Mouse (Mus musculus) layer of hippocampus, adult 2 months (tissue): ENCODE data around the gene Rpl19. TPM values are rescaled to one million over a fixed set of nuclear protein-coding genes. Genes with fewer than 3 reads are reported as not detected.

ENCODE experiments used
- DNase-seq, 2 experiments: peaks; one replicate each; pipeline ENCODE4 v3.0.0; 2022; ENCODE audit warnings: low spot score in 2 of 2
- H3K27ac ChIP-seq: fragments of 200-600 bp; 2 replicates; pipeline ENCODE4 v1.8.1; 2022
- H3K4me3 ChIP-seq: fragments of 200-600 bp; 2 replicates; pipeline ENCODE4 v1.8.1; 2022; ENCODE audit warnings: mild to moderate bottlenecking
- CTCF ChIP-seq: fragments of 200-600 bp; conservative IDR thresholded peaks from 2 replicates; pipeline ENCODE4 v1.8.1; 2022; ENCODE audit warnings: antibody characterized with exemption, mild to moderate bottlenecking, moderate library complexity
- total RNA-seq, 2 experiments: library from RNA; stranded (reverse); gene quantifications; 2 replicates each; pipeline ENCODE4 v1.2.3; 2021

Gene Rpl19
- total RNA-seq, 2 experiments from 2014 or later = 615 to 621 TPM

- H3K27ac ChIP-seq = peak overlapping the region; percentile 96
- no peak for TF ChIP-seq CTCF
- no peak for DNase-seq
- H3K4me3 ChIP-seq = peak overlapping the region; percentile 99
Observed at GRCm38 (mm10) chr11:98021118-98021517, 5.4 kb upstream of the Rpl19 start.

- Histone ChIP-seq H3K4me3 (peak overlapping the region; percentile 99), H3K27ac (peak overlapping the region; percentile 96)
- DNase-seq = peak; percentile 55 to 63
- no peak for TF ChIP-seq CTCF
Observed at GRCm38 (mm10) chr11:98021565-98022252, 4.8 kb upstream of the Rpl19 start.

DNA sequence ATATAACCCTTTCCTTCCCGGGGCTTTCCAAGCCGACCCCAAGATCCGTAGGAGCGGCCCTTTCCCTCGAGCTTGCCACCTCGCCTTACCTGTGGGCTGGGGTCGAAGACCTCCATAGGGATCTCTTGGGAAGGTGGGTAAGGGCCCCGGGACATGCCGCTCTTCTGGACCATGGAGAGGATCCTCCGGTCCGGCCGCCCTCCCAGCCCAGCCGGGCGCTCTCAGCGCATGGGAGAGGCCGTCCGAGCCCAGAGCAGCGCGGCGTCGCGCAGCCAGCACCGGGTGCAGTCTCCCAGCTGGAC lies 4.3 kb upstream of the Rpl19 start:
- H3K27ac ChIP-seq = peak overlapping the region; percentile 96
- DNase-seq = no peak
- peak overlapping the region; percentile 99 for H3K4me3 ChIP-seq
- no peak for TF ChIP-seq CTCF

DNA sequence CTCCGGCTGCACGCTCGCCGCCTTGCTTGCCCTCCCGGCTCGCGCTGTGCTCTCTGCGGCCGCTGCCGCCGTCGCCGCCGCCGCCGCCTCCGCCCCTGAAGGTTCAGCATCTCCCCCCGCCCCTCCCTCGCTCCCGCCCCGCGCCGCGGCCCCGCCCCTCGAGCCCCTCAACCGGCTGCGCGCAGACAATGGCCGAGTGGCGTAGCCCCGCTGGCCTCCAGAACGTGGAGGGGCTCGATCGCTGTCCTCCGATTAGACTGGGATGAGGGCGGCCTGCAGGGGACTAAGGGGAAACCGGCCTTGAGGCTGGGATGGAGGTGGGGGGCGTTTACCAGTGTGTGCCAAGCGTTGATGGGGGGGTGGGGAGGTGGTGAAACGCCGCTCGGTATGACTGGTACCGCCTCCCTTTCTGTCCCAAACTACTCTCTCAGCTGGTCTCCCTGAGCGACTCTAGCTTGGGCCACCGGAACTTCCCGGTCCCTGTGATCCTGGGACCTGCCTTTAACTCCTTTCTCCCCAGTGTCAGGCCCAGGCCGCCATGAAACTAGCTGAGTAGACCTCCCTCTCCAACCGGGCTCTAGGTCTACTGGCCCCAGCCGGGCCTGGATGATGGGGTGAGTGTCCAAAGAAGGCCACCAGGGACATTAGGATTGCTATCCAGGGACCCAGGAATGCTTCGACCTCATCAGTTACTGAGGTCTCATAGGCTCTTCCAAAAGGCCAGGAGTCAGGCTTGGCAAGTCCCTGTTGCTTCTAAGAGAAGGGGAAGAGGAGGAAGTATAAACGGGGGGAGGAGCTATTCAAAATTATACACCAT lies 3.7 kb upstream of the Rpl19 start, which contains the start of gene Cacnb1:
TSS of gene Cacnb1 (minus strand) at position 480 of the 817 bp plus-strand sequence.
- peak in 1 of 2 experiments; percentile 59 for DNase-seq
- TF ChIP-seq CTCF = no peak; the same call in 1 of the 2 replicates

DNA sequence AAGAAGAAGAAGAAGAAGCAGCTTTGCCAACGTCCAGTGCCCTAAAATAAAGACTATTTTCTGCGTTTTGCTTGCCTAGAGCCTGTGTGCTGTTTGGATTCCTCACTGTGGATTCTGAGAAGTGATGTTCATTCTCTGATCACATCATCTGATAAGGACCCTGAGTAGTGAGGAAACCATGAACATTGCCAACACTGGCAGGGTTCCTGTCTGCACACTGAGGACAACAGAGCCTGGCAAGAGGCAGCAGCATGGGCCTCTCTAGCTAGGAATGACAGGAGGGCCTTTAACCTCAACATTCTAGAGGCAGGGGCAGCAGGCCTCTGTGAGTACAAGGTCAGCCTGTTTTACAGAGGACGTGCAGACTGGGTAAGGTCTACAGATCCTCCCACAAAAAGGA lies 2.0 kb upstream of the Rpl19 start:
- no peak for DNase-seq
- H3K27ac ChIP-seq = no peak overlapping the region
- no peak overlapping the region for H3K4me3 ChIP-seq
- TF ChIP-seq CTCF = no peak

More for the DNA sequence above, 3.7 kb upstream of the Rpl19 start, which contains the start of gene Cacnb1:
- peak within 1 kb of the TSS; percentile 99 for H3K4me3 ChIP-seq
- peak within 1 kb of the TSS; percentile 96 for H3K27ac ChIP-seq

- Histone ChIP-seq H3K4me3 (peak overlapping the region; percentile 83), H3K27ac (peak overlapping the region; percentile 99)
- no peak for DNase-seq
- TF ChIP-seq CTCF = no peak
Observed at GRCm38 (mm10) chr11:98026248-98026569, 301 bp upstream of the Rpl19 start.

DNA sequence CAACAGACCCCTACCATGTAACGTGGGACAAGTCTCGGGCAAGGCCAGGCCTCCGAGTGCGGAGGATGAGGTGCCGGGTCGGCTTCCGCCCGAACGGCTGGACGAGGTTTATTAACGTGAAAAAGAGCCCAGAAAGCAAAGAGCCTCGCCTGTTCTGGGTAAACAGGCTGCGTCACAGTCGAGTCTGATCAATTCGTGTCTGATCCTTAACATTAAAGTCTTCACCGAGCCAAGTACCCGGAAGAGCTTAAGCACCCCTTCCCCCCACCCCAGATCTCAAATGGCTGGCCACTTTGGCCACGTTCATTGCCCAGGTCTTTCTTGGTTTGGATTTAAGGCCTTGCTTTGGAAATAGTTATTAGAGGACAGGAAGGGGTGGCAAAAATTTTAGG lies 783 bp downstream of the Rpl19 start:
- Histone ChIP-seq H3K27ac (peak overlapping the region; percentile 99), H3K4me3 (peak overlapping the region; percentile 83)
- no peak for TF ChIP-seq CTCF
- no peak for DNase-seq

DNA sequence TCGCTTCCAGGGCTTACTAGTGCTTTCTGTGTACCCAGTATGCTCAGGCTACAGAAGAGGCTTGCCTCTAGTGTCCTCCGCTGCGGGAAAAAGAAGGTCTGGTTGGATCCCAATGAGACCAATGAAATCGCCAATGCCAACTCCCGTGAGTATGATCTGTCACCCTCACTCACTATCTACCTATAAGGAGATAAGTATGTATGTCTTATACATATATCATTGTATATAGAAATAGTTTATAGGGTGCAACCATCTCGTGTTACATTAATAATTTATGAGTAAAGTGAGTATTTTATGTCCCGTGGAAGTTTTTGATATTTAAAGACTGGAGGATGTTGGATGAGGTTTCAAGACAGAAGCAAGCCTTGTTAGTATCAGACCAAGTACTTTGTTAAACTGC lies 1.3 kb downstream of the Rpl19 start:
- no peak for DNase-seq
- Histone ChIP-seq H3K27ac (peak overlapping the region; percentile 99), H3K4me3 (peak overlapping the region; percentile 83)
- no peak for TF ChIP-seq CTCF

DNA sequence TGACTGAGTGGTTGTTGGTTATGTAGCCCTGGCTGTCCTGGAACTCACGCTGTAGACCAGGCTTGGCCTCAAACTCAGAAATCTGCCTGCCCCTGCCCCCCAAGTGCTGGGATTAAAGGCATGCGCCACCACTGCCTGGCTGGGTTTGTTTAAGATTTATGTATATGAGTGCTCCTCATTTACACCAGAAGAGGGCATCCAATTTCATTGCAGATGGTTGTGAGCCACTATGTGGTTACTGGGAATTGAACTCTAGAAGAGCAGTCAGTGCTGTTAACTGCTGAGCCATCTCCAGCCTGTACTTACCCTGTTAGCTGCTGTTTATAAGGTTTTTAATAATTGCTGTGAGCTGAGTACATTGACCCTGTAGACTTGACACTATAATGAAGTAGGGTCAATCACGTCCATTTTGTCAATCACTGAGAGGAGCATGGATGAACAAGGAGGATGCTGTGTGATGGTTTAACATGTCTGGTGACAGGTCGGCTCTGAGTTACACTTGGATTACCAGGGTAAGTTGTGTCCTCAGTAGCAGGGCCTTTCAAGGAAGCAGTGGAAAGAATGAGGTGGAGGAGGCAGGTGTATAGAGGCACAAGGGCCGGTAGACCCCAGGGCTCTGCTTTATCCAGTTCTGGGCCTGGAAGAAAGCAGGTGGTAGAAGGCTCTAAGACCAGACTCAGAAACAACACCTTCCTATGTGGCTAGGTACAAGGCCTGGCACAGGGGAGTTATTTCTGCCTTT lies 4.4 kb downstream of the Rpl19 start:
- DNase-seq = no peak
- Histone ChIP-seq H3K4me3 (no peak overlapping the region), H3K27ac (no peak overlapping the region)
- TF ChIP-seq CTCF = peak; percentile 49

DNA sequence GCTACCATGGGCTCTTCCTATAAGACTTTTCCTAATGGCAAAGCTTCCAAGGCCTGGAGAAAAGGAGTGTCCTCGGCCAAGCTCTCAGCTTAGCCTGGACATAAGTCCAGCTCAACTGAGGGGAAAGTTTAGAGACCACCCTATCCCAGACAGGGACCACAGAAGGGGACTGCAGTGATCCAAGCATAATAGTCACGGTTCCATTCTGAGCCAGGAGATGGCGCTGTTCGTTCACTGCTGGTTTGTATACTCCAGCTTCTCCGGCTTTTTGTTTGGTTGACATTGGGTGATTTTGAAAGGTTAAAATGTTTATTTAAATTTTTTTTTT lies 4.9 kb downstream of the Rpl19 start:
- DNase-seq = peak; percentile 71 to 82
- peak; percentile 96 for TF ChIP-seq CTCF
- no peak overlapping the region for H3K4me3 ChIP-seq
- no peak overlapping the region for H3K27ac ChIP-seq

- H3K4me3 ChIP-seq = no peak overlapping the region
- no peak overlapping the region for H3K27ac ChIP-seq
- DNase-seq = no peak
- no peak for TF ChIP-seq CTCF
Observed at GRCm38 (mm10) chr11:98034061-98034460, 7.6 kb downstream of the Rpl19 start.

DNA sequence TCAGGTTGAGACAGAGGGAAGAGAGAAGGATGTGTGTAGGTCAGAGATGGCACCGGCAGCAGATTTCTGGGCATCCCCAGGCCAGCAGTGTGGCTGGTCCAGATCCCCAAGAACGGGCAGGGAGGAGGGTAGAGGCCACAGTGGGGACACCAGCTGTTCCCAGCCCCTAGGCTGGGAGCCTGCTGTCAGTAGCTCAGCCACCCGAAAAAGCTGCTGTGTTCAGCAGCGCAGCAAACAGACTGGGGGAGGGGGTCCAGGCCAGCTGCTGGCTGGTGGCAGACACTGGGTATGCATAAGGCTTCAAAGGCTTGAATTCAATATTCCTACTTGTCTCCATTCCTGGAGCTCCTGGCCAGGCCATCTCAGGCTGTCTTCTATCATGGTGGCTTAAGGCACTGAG lies 8.3 kb downstream of the Rpl19 start:
- Histone ChIP-seq H3K4me3 (no peak overlapping the region), H3K27ac (no peak overlapping the region)
- no peak for TF ChIP-seq CTCF
- DNase-seq = no peak

- 0 out of 2 replicates have a peak, but pooled peaks have one; percentile 15 for TF ChIP-seq CTCF
- no peak for DNase-seq
- H3K4me3 ChIP-seq = peak overlapping the region; percentile 56
- peak overlapping the region; percentile 72 for H3K27ac ChIP-seq
Observed at GRCm38 (mm10) chr11:98035977-98036377, 9.5 kb downstream of the Rpl19 start.
